Mouse (Mus musculus) limb, embryonic 13.5 days (tissue): Measurements from ENCODE around the gene Ino80e. TPM values are rescaled to one million over a fixed set of nuclear protein-coding genes. Genes with fewer than 3 reads are reported as not detected.
"Not testable (repeated sequence)": the region's sequence is repeated elsewhere in the genome, so short reads cannot be mapped to it uniquely, and the experiment has no call there.

Experiments used
- ATAC-seq: fragments of 200-750 bp; cut with Nextera tagmentation; 2 replicates; pipeline ENCODE4 v1.8.0; 2017; ENCODE audit warnings: low read depth, moderate number of reproducible peaks, moderate TSS enrichment; ENCODE audit not compliant: low FRiP score
- H3K27ac ChIP-seq: fragments of 300-500 bp; sonication (generic); 2 replicates; pipeline ENCODE4 v1.5.1; 2015; ENCODE audit warnings: inconsistent platforms, mild to moderate bottlenecking, moderate library complexity
- H3K27me3 ChIP-seq: fragments of 300-500 bp; sonication (generic); 2 replicates; pipeline ENCODE4 v1.6.1; 2015; ENCODE audit warnings: mild to moderate bottlenecking, inconsistent platforms
- H3K36me3 ChIP-seq: fragments of 300-500 bp; sonication (generic); 2 replicates; pipeline ENCODE4 v1.6.1; 2015; ENCODE audit warnings: inconsistent platforms, mild to moderate bottlenecking, moderate library complexity
- H3K4me1 ChIP-seq: fragments of 300-500 bp; sonication (generic); 2 replicates; pipeline ENCODE4 v1.6.1; 2015; ENCODE audit warnings: inconsistent platforms
- H3K4me2 ChIP-seq: fragments of 300-500 bp; sonication (generic); replicated peaks from 2 replicates; pipeline ENCODE4 v1.6.1; 2015; ENCODE audit warnings: inconsistent platforms, mild to moderate bottlenecking, moderate library complexity
- H3K4me3 ChIP-seq: fragments of 300-500 bp; sonication (generic); 2 replicates; pipeline ENCODE4 v1.5.1; 2015; ENCODE audit warnings: moderate library complexity, mild to moderate bottlenecking, inconsistent platforms
- H3K9ac ChIP-seq: fragments of 300-500 bp; sonication (generic); 2 replicates; pipeline ENCODE4 v1.6.1; 2015; ENCODE audit warnings: mild to moderate bottlenecking, inconsistent platforms
- H3K9me3 ChIP-seq: fragments of 300-500 bp; sonication (generic); 2 replicates; pipeline ENCODE4 v1.6.1; 2016; ENCODE audit warnings: inconsistent platforms
- WGBS: fragments of 180-500 bp; shearing (Covaris S2); methylation state at CpG from one replicate; pipeline ENCODE4 v1.1.7; 2015; 5-methylcytosine and 5-hydroxymethylcytosine counted together
- polyA plus RNA-seq: library from polyadenylated mRNA; unstranded; fragments of >200 nt; fragmentation: Nextera tagmentation; extraction: Ambion mirVana; gene quantifications from 2 replicates; pipeline ENCODE4 v1.2.1, GENCODE M21; 2015

The Ino80e gene
- polyA plus RNA-seq, result 96.8 and 108 TPM in 2 replicates

DNA sequence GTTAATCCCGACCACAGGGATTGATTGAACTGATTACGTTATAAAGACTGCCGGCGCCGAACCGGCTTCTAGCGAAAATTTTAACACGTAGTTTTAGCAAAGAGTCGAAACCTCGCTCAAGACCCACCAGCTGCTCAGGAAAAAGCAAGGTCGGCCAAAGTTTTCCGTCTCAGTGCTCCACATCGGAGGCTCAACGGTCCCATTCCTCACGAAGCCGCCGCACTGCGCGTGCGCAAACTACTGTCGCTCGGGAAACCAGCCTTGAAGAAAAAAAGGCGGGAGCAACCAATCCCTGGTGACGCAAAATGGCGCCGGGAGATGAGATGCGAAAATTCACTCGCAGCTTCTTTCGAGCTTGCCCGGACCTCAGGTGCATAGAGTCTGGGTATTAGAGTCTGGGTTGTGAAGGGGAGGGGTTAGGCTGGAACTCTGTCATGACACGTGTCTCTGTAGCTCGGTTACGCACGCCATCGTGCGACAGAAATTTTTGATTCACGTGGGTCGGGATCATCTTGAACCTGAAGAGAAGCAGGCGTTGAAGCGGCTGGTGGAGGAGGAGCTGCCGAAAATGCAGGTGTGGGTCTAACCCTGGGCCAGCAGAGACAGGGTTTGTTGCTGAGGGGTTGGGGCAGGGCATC lies at the start of gene Ino80e:
Ino80e (minus strand) TSS at position 231 of the 638 bp plus-strand sequence.
- H3K9ac ChIP-seq, result peak within 1 kb of the TSS; percentile 82
- under 1% methylated on average over 41 of the region's 41 CpGs for WGBS
- H3K4me2 ChIP-seq, result peak within 1 kb of the TSS; percentile 88
- peaks cover 29% of the 10 kb centered on the region for H3K4me1 ChIP-seq
- peaks cover 62% of the 10 kb centered on the region for H3K36me3 ChIP-seq
- no peaks in the 10 kb centered on the region for H3K27me3 ChIP-seq
- H3K4me3 ChIP-seq, result peak within 1 kb of the TSS; percentile 75
- peak; percentile 75 for ATAC-seq
- peak within 1 kb of the TSS; percentile 84 for H3K27ac ChIP-seq
- H3K9me3 ChIP-seq, result no peaks in the 10 kb centered on the region

DNA sequence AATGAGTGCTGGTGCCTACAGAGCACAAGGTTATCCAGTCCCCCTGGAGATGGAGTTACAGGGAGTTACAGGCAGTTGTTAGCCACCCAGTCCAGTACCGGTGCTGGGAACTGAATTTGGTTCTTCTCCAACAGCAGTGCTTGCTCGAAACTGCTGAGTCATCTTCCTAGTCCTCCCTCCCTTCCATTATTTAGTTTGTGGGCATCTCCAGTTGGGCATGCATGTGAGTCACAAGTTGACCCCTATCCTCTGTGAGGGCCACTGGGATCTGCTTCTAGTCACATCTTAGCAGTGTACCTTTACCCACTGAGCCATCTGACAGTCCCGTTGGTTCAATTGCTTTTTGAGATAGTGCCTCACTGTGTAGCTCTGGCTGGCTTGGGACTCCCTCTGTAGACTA lies 43.4 kb upstream of the Ino80e start:
- no peak for ATAC-seq
- 78% methylated on average over 3 of the region's 3 CpGs for WGBS
- 0 out of 2 replicates have a peak, but pooled peaks cover 4% of the 10 kb centered on the region for H3K9me3 ChIP-seq
- no peaks in the 10 kb centered on the region for H3K36me3 ChIP-seq
- H3K4me3 ChIP-seq, result no peak overlapping the region
- H3K4me2 ChIP-seq, result no peak overlapping the region
- no peaks in the 10 kb centered on the region for H3K27me3 ChIP-seq
- H3K9ac ChIP-seq, result no peak overlapping the region
- no peaks in the 10 kb centered on the region for H3K4me1 ChIP-seq
- no peak overlapping the region for H3K27ac ChIP-seq

DNA sequence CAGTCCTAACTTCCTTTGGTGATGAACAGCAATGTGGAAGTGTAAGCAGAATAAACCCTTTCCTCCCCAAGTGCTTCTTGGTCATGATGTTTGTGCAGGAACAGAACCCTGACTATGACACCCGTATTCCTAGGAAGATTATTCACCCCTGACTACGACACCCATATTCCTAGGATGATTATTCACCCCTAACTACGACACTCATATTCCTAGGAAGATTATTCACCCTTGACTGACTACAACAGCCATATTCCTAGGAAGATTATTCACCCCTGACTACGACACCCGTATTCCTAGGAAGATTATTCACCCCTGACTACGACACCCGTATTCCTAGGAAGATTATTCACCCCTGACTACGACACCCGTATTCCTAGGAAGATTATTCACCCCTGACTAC lies 37.6 kb upstream of the Ino80e start:
- H3K9me3 ChIP-seq, ATAC-seq, H3K4me2 ChIP-seq, H3K27me3 ChIP-seq, H3K36me3 ChIP-seq, H3K4me3 ChIP-seq, H3K4me1 ChIP-seq, H3K9ac ChIP-seq, H3K27ac ChIP-seq: not testable (repeated sequence)
- WGBS, result 93% methylated on average over 7 of the region's 9 CpGs

DNA sequence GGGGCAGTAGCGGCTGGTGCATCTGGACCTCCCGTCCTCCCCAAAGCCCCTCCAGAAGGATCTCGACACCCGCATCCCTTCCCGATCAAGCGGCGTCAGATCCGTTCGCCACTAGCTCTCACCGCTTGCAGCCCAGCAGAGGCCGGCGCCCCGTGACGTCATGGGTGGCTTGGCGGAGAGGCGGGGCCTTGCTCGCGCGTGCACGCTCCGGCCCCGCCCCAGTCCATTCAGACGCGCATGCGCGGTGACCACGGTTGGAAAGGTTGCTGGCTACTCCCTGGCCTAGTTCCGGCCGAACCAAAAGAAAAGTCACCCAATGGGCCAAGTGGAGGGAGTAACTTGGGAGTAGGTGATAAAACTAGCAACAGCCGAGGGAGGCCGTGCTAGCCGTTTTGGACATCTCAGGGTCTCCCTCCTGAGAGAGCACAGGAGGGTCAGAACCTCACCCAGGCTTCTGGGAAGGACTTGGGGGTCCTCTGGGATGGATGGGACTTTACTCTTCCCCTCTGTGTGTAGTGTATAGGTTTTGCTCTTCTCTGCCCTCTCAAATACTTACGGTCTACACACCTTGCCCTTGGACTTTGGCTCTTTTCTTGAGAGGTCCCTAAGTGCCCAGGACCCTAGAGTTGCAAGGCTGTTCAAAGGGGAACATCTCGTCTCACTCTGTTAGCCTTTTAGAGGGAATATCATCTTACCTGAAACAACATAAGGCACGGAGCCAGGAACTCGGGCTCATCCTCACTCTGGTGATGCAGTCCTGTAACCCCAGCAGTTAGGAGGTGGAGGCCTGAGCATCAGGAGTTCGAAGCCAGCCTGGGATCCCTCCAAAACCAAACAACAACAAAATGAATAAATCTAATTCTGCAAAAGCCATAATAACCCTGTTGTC lies 36.2 kb upstream of the Ino80e start:
- H3K27me3 ChIP-seq, result no peaks in the 10 kb centered on the region
- peak overlapping the region; percentile 78 for H3K9ac ChIP-seq
- peak; percentile 96 for ATAC-seq
- H3K9me3 ChIP-seq, result no peaks in the 10 kb centered on the region
- peaks cover 9% of the 10 kb centered on the region for H3K4me1 ChIP-seq
- H3K4me2 ChIP-seq, result peak overlapping the region; percentile 78
- H3K36me3 ChIP-seq, result no peaks in the 10 kb centered on the region
- 11% methylated on average over 37 of the region's 37 CpGs for WGBS
- peak overlapping the region; percentile 61 for H3K4me3 ChIP-seq
- peak overlapping the region; percentile 55; the same call in 1 of the 2 replicates for H3K27ac ChIP-seq

DNA sequence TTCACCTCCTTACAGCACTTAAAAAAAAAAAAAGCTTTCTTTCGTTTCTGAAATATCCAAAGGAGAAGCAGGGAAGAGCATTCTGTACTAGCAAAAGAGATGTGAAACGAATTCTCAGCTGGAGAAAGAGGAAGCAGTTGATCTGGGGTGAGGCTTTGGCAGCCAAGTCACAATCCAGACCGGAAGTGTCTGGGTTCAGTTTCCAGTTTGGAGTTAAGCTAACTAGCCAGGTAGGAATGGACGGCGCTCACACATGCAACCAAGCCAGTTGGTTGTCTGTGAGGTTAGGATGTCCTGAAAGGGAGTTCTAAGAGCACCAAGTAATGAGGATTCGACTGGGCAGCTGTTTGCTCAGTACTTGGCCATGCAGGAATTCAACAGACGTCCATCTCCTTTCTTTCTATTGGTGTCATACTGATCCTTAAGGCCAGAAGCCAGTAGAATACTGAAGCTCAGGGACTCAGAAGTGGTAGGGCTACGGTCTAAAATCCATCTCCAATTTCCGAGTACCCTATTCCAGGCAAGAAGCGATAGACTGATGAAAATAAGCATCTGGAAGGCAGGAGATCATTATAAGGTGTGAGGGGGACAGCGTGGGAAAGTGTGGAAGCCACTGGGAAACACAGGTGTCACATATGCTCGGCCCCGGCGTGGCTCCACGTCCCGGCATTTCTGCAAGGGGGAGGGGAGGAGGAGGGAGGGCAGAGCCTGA lies 35.4 kb upstream of the Ino80e start:
- H3K36me3 ChIP-seq, result no peaks in the 10 kb centered on the region
- H3K4me3 ChIP-seq, result peak overlapping the region; percentile 61
- H3K27me3 ChIP-seq, result no peaks in the 10 kb centered on the region
- 21% methylated on average over 16 of the region's 16 CpGs for WGBS
- peak; percentile 14; the same call in 1 of the 2 replicates for ATAC-seq
- H3K9ac ChIP-seq, result peak overlapping the region; percentile 78
- H3K4me2 ChIP-seq, result peak overlapping the region; percentile 78
- no peaks in the 10 kb centered on the region for H3K9me3 ChIP-seq
- H3K27ac ChIP-seq, result peak overlapping the region; percentile 55; the same call in 1 of the 2 replicates
- peaks cover 9% of the 10 kb centered on the region for H3K4me1 ChIP-seq

DNA sequence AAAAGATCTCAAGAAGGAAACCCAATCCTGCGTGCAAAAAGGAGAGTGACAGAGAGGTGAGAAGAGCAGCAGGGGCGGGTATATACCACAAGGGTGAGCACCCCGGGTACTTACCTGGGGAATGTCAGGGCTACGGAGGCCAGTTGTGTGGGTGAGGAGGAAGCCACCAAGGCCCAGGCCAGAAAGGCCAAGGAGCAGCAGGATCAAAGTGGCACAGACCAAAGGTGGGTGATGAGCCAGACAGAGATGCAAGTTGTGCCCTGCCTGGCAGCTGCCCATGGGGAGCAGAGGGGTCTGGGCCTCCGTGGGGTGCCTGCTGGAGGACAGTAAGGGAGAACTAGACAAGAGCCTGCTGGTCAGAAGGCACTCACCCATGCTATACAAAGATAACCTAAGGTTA lies 34.7 kb upstream of the Ino80e start:
- H3K4me3 ChIP-seq, result peak overlapping the region; percentile 61; the same call in 1 of the 2 replicates
- H3K36me3 ChIP-seq, result no peaks in the 10 kb centered on the region; the same call in 1 of the 2 replicates
- H3K27me3 ChIP-seq, result no peaks in the 10 kb centered on the region
- H3K9ac ChIP-seq, result peak overlapping the region; percentile 35; the same call in 1 of the 2 replicates
- ATAC-seq, result no peak
- H3K27ac ChIP-seq, result no peak overlapping the region
- 83% methylated on average over 5 of the region's 5 CpGs for WGBS
- peaks cover 9% of the 10 kb centered on the region for H3K4me1 ChIP-seq
- no peaks in the 10 kb centered on the region for H3K9me3 ChIP-seq
- peak overlapping the region; percentile 78 for H3K4me2 ChIP-seq

DNA sequence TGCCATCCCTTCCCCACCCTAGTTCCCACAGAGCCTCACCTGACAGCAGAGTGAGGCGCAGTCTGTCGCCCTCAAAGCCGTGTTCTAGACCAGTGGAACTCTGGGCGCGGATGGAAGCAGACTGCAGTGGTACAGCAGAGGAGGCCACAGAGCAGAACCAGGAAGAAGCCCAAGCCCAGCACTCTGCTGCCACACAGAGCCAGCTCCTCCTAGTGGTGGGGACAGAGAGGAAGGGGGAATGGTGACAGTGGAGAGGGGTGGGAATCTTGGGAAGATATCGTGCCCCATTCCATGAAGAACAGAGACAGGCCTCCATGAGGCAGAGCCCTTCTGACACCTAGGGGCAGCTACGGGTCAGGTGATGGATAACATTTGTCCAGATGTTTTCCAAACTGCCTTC lies 26.7 kb upstream of the Ino80e start:
- 0 out of 2 replicates have a peak overlapping the region, but pooled peaks have one; percentile 13 for H3K9ac ChIP-seq
- no peaks in the 10 kb centered on the region for H3K27me3 ChIP-seq
- no peak overlapping the region for H3K4me2 ChIP-seq
- ATAC-seq, result no peak
- no peak overlapping the region for H3K27ac ChIP-seq
- H3K36me3 ChIP-seq, result peaks cover 12% of the 10 kb centered on the region; the same call in 1 of the 2 replicates
- no peaks in the 10 kb centered on the region for H3K9me3 ChIP-seq
- 39% methylated on average over 7 of the region's 7 CpGs for WGBS
- no peaks in the 10 kb centered on the region for H3K4me1 ChIP-seq
- H3K4me3 ChIP-seq, result no peak overlapping the region

DNA sequence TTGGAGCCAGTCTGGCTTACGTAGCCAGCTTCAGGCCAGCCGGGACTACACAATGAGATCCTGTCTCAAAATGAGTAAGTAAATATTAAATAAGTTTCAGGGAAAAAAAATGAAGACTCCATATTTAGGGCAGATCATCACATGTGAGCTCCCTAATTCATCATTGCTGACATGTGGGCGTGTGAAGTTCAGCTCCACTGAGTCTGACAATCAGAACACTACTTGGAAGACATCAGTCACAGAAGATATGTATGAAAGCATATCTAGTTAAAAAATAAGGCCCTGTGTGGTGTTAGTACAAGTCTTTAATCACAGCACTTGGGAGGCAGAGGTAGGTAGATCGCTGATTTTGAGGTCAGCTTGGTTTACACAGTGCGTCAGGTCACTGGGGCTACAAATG lies 25.1 kb upstream of the Ino80e start:
- no peak overlapping the region for H3K9ac ChIP-seq
- no peak overlapping the region for H3K4me3 ChIP-seq
- H3K27ac ChIP-seq, result no peak overlapping the region
- H3K4me1 ChIP-seq, result peaks cover 15% of the 10 kb centered on the region
- H3K4me2 ChIP-seq, result no peak overlapping the region
- no peaks in the 10 kb centered on the region for H3K9me3 ChIP-seq
- ATAC-seq, result no peak
- H3K27me3 ChIP-seq, result no peaks in the 10 kb centered on the region
- WGBS, result 85% methylated on average over 5 of the region's 5 CpGs
- peaks cover 12% of the 10 kb centered on the region; the same call in 1 of the 2 replicates for H3K36me3 ChIP-seq

DNA sequence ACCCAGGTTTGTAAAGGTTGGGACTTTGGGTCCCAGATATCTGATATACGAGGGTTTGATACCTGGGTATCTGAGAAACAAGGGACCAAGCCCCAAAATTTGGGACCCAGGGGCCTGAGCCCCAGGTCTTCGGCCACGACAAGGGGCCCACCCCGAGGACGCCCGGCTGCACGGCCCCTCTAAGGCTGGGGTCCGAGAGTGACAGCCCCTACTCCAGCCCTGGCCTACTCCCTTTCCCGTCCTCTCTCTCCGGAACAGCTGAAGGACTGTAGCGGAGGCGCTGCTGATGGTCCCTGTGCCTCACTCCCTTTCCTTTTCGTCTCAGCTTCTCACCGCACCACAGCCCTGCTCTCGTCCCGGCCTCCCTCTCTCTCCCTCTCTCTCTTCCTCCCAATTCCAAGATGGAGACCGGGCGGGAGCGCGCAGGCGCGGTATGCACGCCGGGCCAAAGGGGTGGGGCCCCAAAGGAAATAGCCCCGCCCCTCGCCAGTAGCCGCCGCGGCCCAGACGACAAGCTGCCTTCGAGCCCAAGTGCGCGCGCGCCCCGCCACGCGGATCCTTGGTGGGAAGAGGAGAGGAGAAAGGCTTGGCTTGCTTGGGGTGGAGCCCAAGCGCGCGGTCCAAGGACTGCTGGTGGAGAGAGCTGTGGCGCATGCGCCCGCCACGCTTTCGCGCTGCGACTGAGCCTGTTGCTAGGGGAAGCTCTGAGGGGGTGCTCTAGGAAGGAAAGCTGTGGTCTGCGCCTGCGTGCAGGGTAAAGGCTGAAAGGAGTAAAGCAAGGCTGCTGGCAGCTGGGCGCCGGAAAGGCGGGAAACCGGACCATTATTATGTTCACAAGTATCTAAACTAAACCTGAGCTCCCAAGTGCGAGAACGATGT lies 22.3 kb upstream of the Ino80e start, which contains the start of gene Taok2:
Taok2 (minus strand) TSS at position 418 of the 879 bp plus-strand sequence.
- ATAC-seq, result peak; percentile 99
- under 1% methylated on average over 56 of the region's 56 CpGs for WGBS
- Histone ChIP-seq H3K9me3 (no peaks in the 10 kb centered on the region), H3K36me3 (peaks cover 14% of the 10 kb centered on the region), H3K9ac (peak within 1 kb of the TSS; percentile 90), H3K4me1 (peaks cover 28% of the 10 kb centered on the region), H3K4me3 (peak within 1 kb of the TSS; percentile 88), H3K27ac (peak within 1 kb of the TSS; percentile 90), H3K27me3 (no peaks in the 10 kb centered on the region), H3K4me2 (peak within 1 kb of the TSS; percentile 100)

DNA sequence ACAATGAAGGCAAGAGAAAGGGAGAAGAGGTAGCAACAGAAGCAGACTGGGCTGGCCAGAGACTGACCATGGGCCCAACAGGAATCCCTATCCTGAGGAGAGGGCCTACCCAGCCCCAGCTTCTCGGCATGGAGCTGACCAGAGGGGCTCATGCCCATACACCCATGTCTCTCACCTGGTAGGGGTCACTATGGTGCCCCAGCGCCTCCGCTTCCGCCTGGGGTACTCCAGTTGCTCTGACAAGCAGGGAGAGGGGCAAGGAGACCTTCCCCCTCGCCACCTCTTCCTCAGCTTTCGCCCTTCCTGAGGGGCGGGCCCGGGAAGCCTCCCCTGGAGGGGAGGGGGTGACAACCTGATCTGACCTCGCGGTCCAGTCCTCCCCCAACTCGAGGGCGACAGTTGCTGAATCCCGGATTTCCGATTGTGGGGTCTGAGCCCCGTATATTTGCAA lies 21.6 kb upstream of the Ino80e start:
- no peaks in the 10 kb centered on the region for H3K27me3 ChIP-seq
- H3K9me3 ChIP-seq, result no peaks in the 10 kb centered on the region
- H3K4me3 ChIP-seq, result peak overlapping the region; percentile 88
- H3K4me1 ChIP-seq, result peaks cover 28% of the 10 kb centered on the region
- H3K4me2 ChIP-seq, result peak overlapping the region; percentile 100
- peaks cover 22% of the 10 kb centered on the region for H3K36me3 ChIP-seq
- H3K9ac ChIP-seq, result peak overlapping the region; percentile 90
- WGBS, result under 1% methylated on average over 15 of the region's 15 CpGs
- ATAC-seq, result no peak
- H3K27ac ChIP-seq, result peak overlapping the region; percentile 90

DNA sequence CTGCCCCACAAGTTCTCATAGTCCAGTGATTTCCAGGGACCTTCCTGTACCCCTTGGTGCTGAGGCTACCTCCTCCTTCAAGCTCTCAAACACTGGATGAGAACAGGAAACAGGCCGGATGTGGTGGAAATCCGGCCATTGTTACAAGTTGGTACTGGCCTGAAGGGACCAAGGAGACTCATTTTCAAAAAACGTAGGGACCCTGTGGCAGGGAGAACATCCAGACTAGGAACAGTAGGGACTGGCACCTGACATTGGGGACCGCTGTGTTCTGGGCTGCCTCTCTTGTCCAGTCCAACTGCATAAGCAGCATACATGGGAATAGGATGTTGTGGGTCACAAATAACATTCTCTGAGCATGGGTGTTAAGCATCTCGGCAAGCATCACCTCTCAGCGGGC lies 18.9 kb upstream of the Ino80e start:
- Histone ChIP-seq H3K27me3 (no peaks in the 10 kb centered on the region), H3K9ac (peak overlapping the region; percentile 90; the same call in 1 of the 2 replicates), H3K4me2 (peak overlapping the region; percentile 100), H3K36me3 (peaks cover 49% of the 10 kb centered on the region), H3K4me3 (no peak overlapping the region), H3K27ac (peak overlapping the region; percentile 64; the same call in 1 of the 2 replicates), H3K4me1 (peaks cover 28% of the 10 kb centered on the region), H3K9me3 (no peaks in the 10 kb centered on the region)
- 82% methylated on average over 6 of the region's 6 CpGs for WGBS
- no peak for ATAC-seq
